Mouse (Mus musculus): ENCODE results near the gene Cd3e. TPM values are rescaled to one million over a fixed set of nuclear protein-coding genes. Genes with fewer than 3 reads are reported as not detected.

The Cd3e gene
- total RNA-seq (2023) = 830 TPM

DNA sequence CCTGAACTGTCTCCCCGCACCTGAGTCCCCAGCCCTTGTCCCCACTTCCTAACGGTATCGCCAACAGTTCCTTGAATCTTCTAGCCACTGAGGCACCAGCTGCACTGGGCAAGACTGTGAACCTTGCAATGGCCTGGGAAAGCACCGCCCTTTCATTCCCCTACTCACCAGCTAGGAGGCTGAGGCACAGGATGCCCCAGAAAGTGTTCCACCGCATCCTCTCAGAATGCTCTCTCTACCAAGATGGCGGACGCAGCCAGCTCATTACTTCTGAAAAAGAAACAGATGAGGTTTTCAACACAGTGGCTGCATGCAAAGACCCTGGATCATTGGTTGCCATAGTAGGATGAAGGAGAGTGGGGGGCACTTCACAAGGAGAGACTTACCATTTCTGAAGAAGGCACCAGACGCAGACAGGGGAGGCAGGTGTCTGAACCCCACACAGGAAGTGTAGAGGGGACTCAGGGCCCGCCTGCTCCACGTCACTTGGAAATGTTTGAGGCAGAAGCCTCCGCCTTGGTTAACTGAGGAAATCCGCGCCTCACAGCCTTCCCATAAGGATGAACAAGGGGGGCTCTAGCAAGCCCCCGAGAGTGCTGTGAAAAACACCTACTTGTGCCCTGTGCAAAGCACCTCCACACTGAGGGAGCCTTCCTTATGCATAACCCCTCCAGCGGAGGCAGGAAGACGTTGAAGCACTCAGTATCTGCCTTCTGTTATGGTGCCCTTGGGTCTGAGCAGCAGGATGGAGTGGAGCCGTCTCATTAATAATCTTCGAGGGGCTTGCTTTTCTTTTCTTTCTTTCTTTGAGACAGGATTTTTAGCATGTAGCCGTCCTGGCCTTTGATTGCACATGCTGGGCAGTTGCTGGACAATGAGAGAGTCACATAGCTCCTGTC lies at the start of gene Cd3e:
TSS of gene Cd3e (minus strand) at position 448 of the 899 bp plus-strand sequence.

DNA sequence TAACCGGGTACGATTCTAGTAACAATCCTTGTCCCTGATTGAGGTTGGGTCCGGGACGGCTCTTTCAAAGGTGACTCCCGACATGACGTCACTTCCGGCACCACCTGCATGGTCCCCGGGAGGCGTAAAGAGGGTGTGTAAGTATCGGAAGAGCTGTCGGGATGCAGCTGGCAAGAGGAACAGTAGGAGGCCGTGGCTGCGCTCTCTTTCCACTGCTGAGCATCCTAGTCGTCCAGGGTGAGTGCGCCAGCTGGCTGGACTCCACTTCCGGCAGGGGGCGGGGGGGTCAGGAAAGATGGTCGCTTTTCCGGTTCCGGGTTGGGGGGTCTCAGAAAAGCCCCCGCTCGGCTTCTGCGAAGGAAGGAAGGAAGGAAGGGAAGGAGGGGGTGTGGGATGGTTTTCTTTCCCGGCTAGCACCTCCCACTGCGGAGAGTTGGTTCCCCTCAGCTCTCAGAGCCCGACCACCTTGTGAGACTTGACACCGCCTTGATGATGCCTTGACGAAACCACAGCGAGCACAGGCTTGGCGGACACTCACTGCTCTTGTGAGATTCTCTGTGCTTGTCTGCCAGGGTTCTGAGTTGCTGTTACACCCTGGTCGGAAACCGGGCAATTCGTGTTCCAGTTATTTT lies 45.8 kb upstream of the Cd3e start, which contains the start of gene Mpzl3:
TSS of gene Mpzl3 (plus strand) at position 105 of the 632 bp plus-strand sequence.

DNA sequence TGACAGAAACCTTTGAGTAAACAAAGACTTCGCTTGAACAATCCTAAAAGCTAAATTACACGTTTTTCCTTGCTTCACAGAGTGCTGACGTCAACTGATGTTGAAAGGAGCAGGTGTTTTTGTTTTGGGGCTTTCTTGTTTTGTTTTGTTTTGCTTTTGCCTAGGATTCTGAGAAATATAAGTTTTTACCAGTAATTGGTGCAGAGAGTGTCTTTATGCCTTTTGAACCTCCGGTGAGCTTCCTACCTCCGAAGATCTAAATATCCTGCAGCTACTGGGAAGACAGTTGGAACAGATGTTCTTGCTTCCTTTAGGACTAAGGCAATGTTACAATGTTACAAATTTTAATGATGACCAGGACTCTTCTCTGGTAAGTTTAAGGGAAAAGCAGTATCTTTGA lies 30.1 kb upstream of the Cd3e start, which contains the start of gene Mpzl2:
TSS of gene Mpzl2 (plus strand) at position 301 of the 400 bp plus-strand sequence.

DNA sequence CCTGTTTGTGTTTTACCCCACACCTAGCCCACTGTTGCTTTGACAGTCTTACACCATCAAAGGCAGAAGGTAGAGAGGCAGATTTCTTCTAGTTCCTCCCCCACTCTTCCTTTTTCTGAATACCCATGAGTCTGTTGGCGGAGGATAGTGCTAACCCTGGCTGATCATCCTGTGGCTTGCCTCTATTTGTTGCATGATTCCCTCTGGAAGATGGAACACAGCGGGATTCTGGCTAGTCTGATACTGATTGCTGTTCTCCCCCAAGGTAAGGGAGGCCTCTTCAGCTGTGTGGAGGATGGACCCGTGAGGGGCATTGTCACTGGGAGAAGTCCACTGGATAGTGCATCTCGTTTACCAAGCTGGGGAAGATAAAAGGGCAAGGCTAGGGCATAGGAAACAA lies 27.8 kb downstream of the Cd3e start, which contains the start of gene Cd3d:
TSS of gene Cd3d (plus strand) at position 111 of the 400 bp plus-strand sequence.

DNA sequence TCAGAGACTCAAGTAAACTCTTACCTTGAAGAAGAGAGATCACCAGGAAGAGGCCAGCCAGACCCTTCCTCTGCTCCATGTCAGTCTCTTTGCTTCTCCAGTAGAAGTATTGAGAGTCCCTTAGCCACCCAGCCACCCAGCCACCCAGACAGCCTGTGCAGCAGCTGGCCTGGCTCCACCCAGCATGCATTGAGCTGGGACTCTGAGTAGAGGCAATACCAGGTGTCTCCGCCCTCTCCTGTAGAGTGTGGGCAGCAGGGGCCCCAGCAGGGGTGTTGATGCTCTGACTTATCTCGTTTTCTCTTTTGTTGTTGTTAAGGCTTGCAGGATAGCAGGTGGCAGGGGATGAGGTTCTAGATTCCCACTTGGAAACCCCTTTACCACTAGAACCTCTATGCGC lies 29.2 kb downstream of the Cd3e start, which contains the start of gene Cd3g:
TSS of gene Cd3g (minus strand) at position 190 of the 400 bp plus-strand sequence.

DNA sequence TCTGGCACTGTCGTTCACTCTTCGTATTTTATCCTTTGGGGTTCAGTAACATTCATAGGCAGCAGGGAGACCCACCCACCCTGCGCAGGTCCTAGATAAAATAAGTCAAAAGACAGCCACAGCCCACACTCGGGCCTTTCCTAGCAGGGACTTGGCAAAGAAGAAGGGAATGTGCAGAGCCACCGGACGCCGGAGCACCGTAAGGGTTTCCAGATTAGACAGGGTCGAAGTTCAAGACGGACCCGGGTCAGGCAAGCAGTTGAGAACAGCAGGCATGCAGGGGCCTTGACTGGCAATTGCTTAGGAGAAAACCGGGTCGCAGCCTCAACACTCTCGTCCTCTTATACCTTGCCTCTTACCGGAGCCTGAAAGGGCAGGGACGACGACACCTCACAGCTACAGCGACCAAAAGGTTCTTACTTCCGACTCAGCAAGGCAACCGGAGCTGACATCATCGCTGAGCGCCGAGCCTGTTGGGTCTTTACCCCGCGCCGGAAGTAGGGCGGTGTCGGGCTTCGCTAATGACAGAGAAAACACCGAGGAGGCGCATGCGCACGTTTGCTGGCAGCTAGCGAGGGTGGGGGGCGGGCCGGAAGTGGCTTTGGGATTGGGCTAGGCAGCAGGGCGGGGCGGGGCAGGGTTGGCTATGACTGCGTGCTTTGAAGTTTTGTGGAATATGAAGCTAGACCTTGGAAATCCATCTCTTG lies 44.1 kb downstream of the Cd3e start, which contains the start of gene Ube4a:
TSS of gene Ube4a (minus strand) at position 475 of the 707 bp plus-strand sequence.

Other genes starting within 250 kb of the Cd3e start
- 112 TPM for gene Arcn1, start 241.8 kb downstream of the Cd3e start, total RNA-seq (2023)
- 67.6 TPM for gene Ift46, start 241.7 kb downstream of the Cd3e start, total RNA-seq (2023)
- gene Tmem25, start 210.3 kb downstream of the Cd3e start, total RNA-seq (2023) = not detected
- gene Ttc36, start 206.6 kb downstream of the Cd3e start, total RNA-seq (2023) = 4.5 TPM
- gene Kmt2a, start 128.3 kb downstream of the Cd3e start, total RNA-seq (2023) = 135 TPM
- gene Atp5l, start 88.9 kb downstream of the Cd3e start, total RNA-seq (2023) = 149 TPM
- gene Ube4a, start 44.0 kb downstream of the Cd3e start, total RNA-seq (2023) = 110 TPM
- gene Cd3g, start 29.2 kb downstream of the Cd3e start, total RNA-seq (2023) = 495 TPM
- 490 TPM for gene Cd3d, start 27.8 kb downstream of the Cd3e start, total RNA-seq (2023)
- 0.37 TPM for gene Mpzl2, start 30.2 kb upstream of the Cd3e start, total RNA-seq (2023)
- 9.8 TPM for gene Mpzl3, start 45.6 kb upstream of the Cd3e start, total RNA-seq (2023)
- 39.0 TPM for gene Jaml, start 69.6 kb upstream of the Cd3e start, total RNA-seq (2023)
- gene Scn2b, start 108.2 kb upstream of the Cd3e start, total RNA-seq (2023) = 0.21 TPM
- 0.31 TPM for gene Scn4b, start 128.8 kb upstream of the Cd3e start, total RNA-seq (2023)
- gene BC049352, start 172.4 kb upstream of the Cd3e start, total RNA-seq (2023) = not detected
- not detected for gene Tmprss4, start 194.5 kb upstream of the Cd3e start, total RNA-seq (2023)